Comparison of ENCODE assay signal across 8 mouse cellular contexts in genomic region chr5:145201321-145201991, GRCm38 (mm10). TPM values are rescaled to one million over a fixed set of nuclear protein-coding genes. Genes with fewer than 3 reads are reported as not detected.
A peak's percentile ranks its signal among the peaks of the same experiment; 100 is the strongest.
DNase-seq lines count a peak whose midpoint lies in the region; ATAC-seq and TF ChIP-seq lines count a peak whose summit lies in the region.

Gene Zkscan14 (minus strand): TSS chr5:145201868.

- ATAC-seq in embryonic facial prominence, embryonic 13.5 days (ENCODE audit: insufficient number of reproducible peaks, insufficient read depth, low FRiP score, low TSS enrichment, low read depth) = no peak
- ATAC-seq in limb, embryonic 14.5 days (ENCODE audit: low FRiP score, low read depth) = 0 out of 2 replicates have a peak, but pooled peaks have one; percentile 7
- ATAC-seq in midbrain, embryonic 16.5 days = 0 out of 2 replicates have a peak, but pooled peaks have one; percentile 8

- peak; percentile 93 for DNase-seq in A20 (ENCODE audit: low read depth, low spot score)
- DNase-seq in adrenal gland, postnatal 36 days = peak; percentile 78 to 85
- peak; percentile 79 to 84 for DNase-seq in heart, adult 2 months
- peak; percentile 87 for DNase-seq in kidney, adult 2 months
- peak; percentile 91 for DNase-seq in limb, embryonic 14.5 days (ENCODE audit: low spot score)
- DNase-seq in spleen, adult 2 months (ENCODE audit: low read depth in 1 of 2, low spot score in 2 of 2) = peak; percentile 81 to 92

- peaks cover 23% of the 10 kb centered on the region for H3K4me1 ChIP-seq in embryonic facial prominence, embryonic 13.5 days
- peaks cover 8% of the 10 kb centered on the region for H3K4me1 ChIP-seq in heart, adult 2 months (ENCODE audit: control insufficient read depth, insufficient read depth, low read length)
- H3K4me1 ChIP-seq in kidney, adult 2 months (ENCODE audit: control insufficient read depth, insufficient read depth, low read length) = peaks cover 6% of the 10 kb centered on the region; the same call in 1 of the 2 replicates
- H3K4me1 ChIP-seq in limb, embryonic 14.5 days (ENCODE audit: control insufficient read depth, insufficient read depth, low read length) = peaks cover 14% of the 10 kb centered on the region
- H3K4me1 ChIP-seq in midbrain, embryonic 16.5 days (ENCODE audit: control insufficient read depth, insufficient read depth, low read length) = peaks cover 23% of the 10 kb centered on the region
- peaks cover 7% of the 10 kb centered on the region for H3K4me1 ChIP-seq in spleen, adult 2 months (ENCODE audit: control insufficient read depth, insufficient read depth, insufficient read length)

- no peaks in the 10 kb centered on the region for H3K9me3 ChIP-seq in embryonic facial prominence, embryonic 13.5 days
- no peaks in the 10 kb centered on the region for H3K9me3 ChIP-seq in limb, embryonic 14.5 days (ENCODE audit: control insufficient read depth, low read length)
- no peaks in the 10 kb centered on the region for H3K9me3 ChIP-seq in midbrain, embryonic 16.5 days (replicated peaks; ENCODE audit: control insufficient read depth, low read length, poor library complexity, severe bottlenecking)

- no peaks in the 10 kb centered on the region for H3K79me2 ChIP-seq in heart, adult 2 months (replicated peaks; ENCODE audit: control insufficient read depth, insufficient read depth, low read length)

- 0 out of 2 replicates have a peak, but pooled peaks have one; percentile 36 for TF ChIP-seq EP300 in heart, adult 2 months (IDR thresholded peaks at IDR 0.05; ENCODE audit: insufficient read depth, low read depth, low read length)

- peaks cover 9% of the 10 kb centered on the region; the same call in 1 of the 2 replicates for H3K36me3 ChIP-seq in embryonic facial prominence, embryonic 13.5 days
- H3K36me3 ChIP-seq in heart, adult 2 months (ENCODE audit: control insufficient read depth, insufficient read depth, low read length) = peaks cover 5% of the 10 kb centered on the region; the same call in 1 of the 2 replicates
- H3K36me3 ChIP-seq in kidney, adult 2 months (ENCODE audit: control insufficient read depth, insufficient read depth, low read length) = no peaks in the 10 kb centered on the region
- peaks cover 6% of the 10 kb centered on the region; the same call in 1 of the 2 replicates for H3K36me3 ChIP-seq in limb, embryonic 14.5 days (ENCODE audit: control insufficient read depth, insufficient read depth, low read length)
- peaks cover 3% of the 10 kb centered on the region; the same call in 1 of the 2 replicates for H3K36me3 ChIP-seq in midbrain, embryonic 16.5 days (ENCODE audit: control insufficient read depth, insufficient read depth, low read length)
- H3K36me3 ChIP-seq in spleen, adult 2 months (ENCODE audit: control insufficient read depth, insufficient read depth, low read length) = peaks cover 9% of the 10 kb centered on the region

- H3K27ac ChIP-seq in embryonic facial prominence, embryonic 13.5 days = peak within 1 kb of the TSS; percentile 66; the same call in 1 of the 2 replicates
- H3K27ac ChIP-seq in heart, adult 2 months = peak within 1 kb of the TSS; percentile 92
- peak within 1 kb of the TSS; percentile 81 for H3K27ac ChIP-seq in kidney, adult 2 months (ENCODE audit: insufficient read depth, low read depth, low read length)
- peak within 1 kb of the TSS; percentile 44; the same call in 1 of the 2 replicates for H3K27ac ChIP-seq in limb, embryonic 14.5 days (replicated peaks; ENCODE audit: low read depth, low read length)
- peak within 1 kb of the TSS; percentile 73 for H3K27ac ChIP-seq in midbrain, embryonic 16.5 days (ENCODE audit: low read length)
- peak within 1 kb of the TSS; percentile 95 for H3K27ac ChIP-seq in spleen, adult 2 months (ENCODE audit: insufficient read depth, low read length)

- H3K27me3 ChIP-seq in embryonic facial prominence, embryonic 13.5 days = no peaks in the 10 kb centered on the region
- H3K27me3 ChIP-seq in heart, adult 2 months (ENCODE audit: control insufficient read depth, insufficient read depth, low read length) = no peaks in the 10 kb centered on the region
- H3K27me3 ChIP-seq in kidney, adult 2 months (replicated peaks; ENCODE audit: control insufficient read depth, insufficient read depth, low read length) = no peaks in the 10 kb centered on the region
- no peaks in the 10 kb centered on the region for H3K27me3 ChIP-seq in limb, embryonic 14.5 days (ENCODE audit: control insufficient read depth, insufficient read depth, low read length)
- H3K27me3 ChIP-seq in midbrain, embryonic 16.5 days (ENCODE audit: control insufficient read depth, insufficient read depth, low read depth, low read length) = no peaks in the 10 kb centered on the region
- no peaks in the 10 kb centered on the region for H3K27me3 ChIP-seq in spleen, adult 2 months (ENCODE audit: control insufficient read depth, insufficient read depth, low read length)

- peak within 1 kb of the TSS; percentile 99 for H3K4me2 ChIP-seq in embryonic facial prominence, embryonic 13.5 days
- H3K4me2 ChIP-seq in limb, embryonic 14.5 days (replicated peaks; ENCODE audit: low read depth, low read length, severe bottlenecking) = peak within 1 kb of the TSS; percentile 95
- H3K4me2 ChIP-seq in midbrain, embryonic 16.5 days (ENCODE audit: low read length) = peak within 1 kb of the TSS; percentile 94

- peak within 1 kb of the TSS; percentile 86 for H3K9ac ChIP-seq in embryonic facial prominence, embryonic 13.5 days
- H3K9ac ChIP-seq in heart, adult 2 months (ENCODE audit: low read depth, low read length) = peak within 1 kb of the TSS; percentile 83
- peak within 1 kb of the TSS; percentile 64 for H3K9ac ChIP-seq in limb, embryonic 14.5 days (ENCODE audit: low read depth, low read length, severe bottlenecking)
- peak within 1 kb of the TSS; percentile 84 for H3K9ac ChIP-seq in midbrain, embryonic 16.5 days (ENCODE audit: low read depth, low read length)

- 2% methylated on average over 37 of the region's 37 CpGs for WGBS in embryonic facial prominence, embryonic 13.5 days
- WGBS in heart, adult 2 months = 1% methylated on average over 37 of the region's 37 CpGs
- WGBS in kidney, adult 2 months = under 1% methylated on average over 37 of the region's 37 CpGs
- 2% methylated on average over 37 of the region's 37 CpGs for WGBS in limb, embryonic 14.5 days
- WGBS in midbrain, embryonic 16.5 days = 3% methylated on average over 37 of the region's 37 CpGs
- WGBS in spleen, adult 2 months = under 1% methylated on average over 37 of the region's 37 CpGs

- TF ChIP-seq POLR2A in heart, adult 2 months (IDR thresholded peaks at IDR 0.05; ENCODE audit: insufficient read depth, low read depth, low read length) = peak; percentile 88
- TF ChIP-seq POLR2A in kidney, adult 2 months (IDR thresholded peaks at IDR 0.05; ENCODE audit: low read depth, low read length) = no peak
- no peak for TF ChIP-seq POLR2A in limb, embryonic 14.5 days (IDR thresholded peaks at IDR 0.05; ENCODE audit: borderline replicate concordance, extremely low read depth, insufficient read depth, insufficient read length)
- peak; percentile 75 for TF ChIP-seq POLR2A in spleen, adult 2 months (IDR thresholded peaks at IDR 0.05; ENCODE audit: low read depth, low read length)

- intact Hi-C loops in heart, adult 2 months (cut with DNase I) = loop anchor here (2.0 to 5.0 kb wide), 2 partner anchors 61 to 81 kb away; partner anchors contain the start of genes Bud31, Pdap1 and Zscan25

- peak within 1 kb of the TSS; percentile 87 for H3K4me3 ChIP-seq in embryonic facial prominence, embryonic 13.5 days
- peak within 1 kb of the TSS; percentile 91 for H3K4me3 ChIP-seq in heart, adult 2 months
- peak within 1 kb of the TSS; percentile 94 for H3K4me3 ChIP-seq in kidney, adult 2 months (ENCODE audit: insufficient read depth, low read depth, low read length)
- H3K4me3 ChIP-seq in limb, embryonic 14.5 days (replicated peaks; ENCODE audit: low read length) = peak within 1 kb of the TSS; percentile 60
- peak within 1 kb of the TSS; percentile 84 for H3K4me3 ChIP-seq in midbrain, embryonic 16.5 days (ENCODE audit: low read depth, low read length)
- peak within 1 kb of the TSS; percentile 90 for H3K4me3 ChIP-seq in spleen, adult 2 months (ENCODE audit: extremely low read depth, insufficient read depth, insufficient read length)

- no peak for TF ChIP-seq CTCF in heart, adult 2 months (IDR thresholded peaks at IDR 0.05)
- no peak for TF ChIP-seq CTCF in kidney, adult 2 months (conservative IDR thresholded peaks at IDR 0.05; ENCODE audit: insufficient read depth, insufficient read length, low read depth, low read length)
- TF ChIP-seq CTCF in spleen, adult 2 months (IDR thresholded peaks at IDR 0.05; ENCODE audit: extremely low read depth, insufficient read depth, insufficient read length, insufficient replicate concordance) = no peak

RNA-seq across cellular contexts. Expression of gene Zkscan14, which starts in this region (rescaled TPM):
- total RNA-seq in adrenal gland, postnatal 36 days (2021) = 1 to 10 TPM; 7.2 to 9.9 TPM
- polyA plus RNA-seq in embryonic facial prominence, embryonic 13.5 days (2015; fragmentation: Nextera tagmentation; extraction: Ambion mirVana) = 11.2 and 11.9 TPM in 2 replicates
- 1 to 10 TPM; 6.3 to 6.9 TPM for total RNA-seq in heart, adult 2 months (2021)
- polyA plus RNA-seq in heart, adult 2 months (2012; rRNA removed) = 2.5 and 3.3 TPM in 2 replicates
- polyA plus RNA-seq in kidney, adult 2 months (2012; rRNA removed) = 3.8 and 3.9 TPM in 2 replicates
- 3.3 and 4.0 TPM in 2 replicates for polyA plus RNA-seq in limb, embryonic 14.5 days (2012; rRNA removed)
- polyA plus RNA-seq in limb, embryonic 14.5 days (2014; fragmentation: Nextera tagmentation; extraction: Ambion mirVana) = 9.1 and 9.7 TPM in 2 replicates
- polyA plus RNA-seq in midbrain, embryonic 16.5 days (2015; fragmentation: Nextera tagmentation; extraction: Ambion mirVana) = 14.9 and 15.1 TPM in 2 replicates
- polyA plus RNA-seq in spleen, adult 2 months (2012; rRNA removed) = 3.4 and 3.7 TPM in 2 replicates

Comparison
In these comparisons a context has a peak if more than half of its experiments do, and no peak if none do; other contexts are left out.
1. H3K27ac ChIP-seq: peak in every context shown above with its lines; median percentile 95 in spleen, adult 2 months; 92 in heart, adult 2 months; 81 in kidney, adult 2 months; 73 in midbrain, embryonic 16.5 days; 66 in embryonic facial prominence, embryonic 13.5 days; 44 in limb, embryonic 14.5 days.
2. POLR2A ChIP-seq: peak in heart, adult 2 months (single experiment) and spleen, adult 2 months (single experiment); none in kidney, adult 2 months (single experiment) and limb, embryonic 14.5 days (single experiment).
3. Peak in every context shown above with its lines, with median percentiles within 50 percentile points of each other: DNase-seq, H3K4me2 ChIP-seq, H3K4me3 ChIP-seq and H3K9ac ChIP-seq.